Mouse (Mus musculus) ES-Bruce4 (cell line): ENCODE data around the gene Kif3b. TPM values are rescaled to one million over a fixed set of nuclear protein-coding genes. Genes with fewer than 3 reads are reported as not detected.

ENCODE experiments used
- H3K27ac ChIP-seq: 2 replicates; pipeline ENCODE4 v1.5.1; 2012; ENCODE audit warnings: low read length, inconsistent platforms; ENCODE audit not compliant: insufficient read depth
- H3K27me3 ChIP-seq: 2 replicates; pipeline ENCODE4 v1.6.1; 2012; ENCODE audit warnings: mild to moderate bottlenecking, low read length, inconsistent platforms; ENCODE audit not compliant: control insufficient read depth, poor library complexity, insufficient read depth, severe bottlenecking
- H3K36me3 ChIP-seq: 2 replicates; pipeline ENCODE4 v1.6.1; 2012; ENCODE audit warnings: inconsistent platforms, mild to moderate bottlenecking, low read length, moderate library complexity; ENCODE audit not compliant: control insufficient read depth, poor library complexity, insufficient read depth, severe bottlenecking
- H3K4me1 ChIP-seq: one replicate; pipeline ENCODE4 v1.8.1; 2011; ENCODE audit warnings: low read length; ENCODE audit not compliant: control insufficient read depth, insufficient read depth
- H3K4me3 ChIP-seq: 2 replicates; pipeline ENCODE4 v1.5.1; 2011; ENCODE audit warnings: low read depth, mild to moderate bottlenecking, low read length
- H3K9ac ChIP-seq: 2 replicates; pipeline ENCODE4 v1.6.1; 2012; ENCODE audit warnings: low read depth, mild to moderate bottlenecking, inconsistent platforms; ENCODE audit not compliant: poor library complexity, severe bottlenecking
- H3K9me3 ChIP-seq: replicated peaks from 2 replicates; pipeline ENCODE4 v1.6.1; 2012; ENCODE audit warnings: mild to moderate bottlenecking, low read length, inconsistent platforms; ENCODE audit not compliant: control insufficient read depth, poor library complexity, insufficient read depth, severe bottlenecking
- CTCF ChIP-seq: IDR thresholded peaks from one replicate; pipeline ENCODE4 v1.8.1; 2011; ENCODE audit warnings: low read depth, low read length
- EP300 ChIP-seq: IDR thresholded peaks from 2 replicates; pipeline ENCODE4 v1.6.1; 2011; ENCODE audit warnings: low read depth, low read length; ENCODE audit not compliant: insufficient read depth
- POLR2A ChIP-seq: IDR thresholded peaks from one replicate; pipeline ENCODE4 v1.8.1; 2011; ENCODE audit warnings: low read length; ENCODE audit not compliant: insufficient read depth
- polyA plus RNA-seq: library from polyadenylated mRNA; stranded (reverse); fragments of >200 nt; gene quantifications from 2 replicates; pipeline ENCODE4 v1.2.4, GENCODE M21; 2011; ENCODE audit warnings: low read depth; ENCODE audit not compliant: missing spikeins, insufficient read depth, insufficient read length

Kif3b gene
- polyA plus RNA-seq, 1 experiment: 16.8 TPM

DNA sequence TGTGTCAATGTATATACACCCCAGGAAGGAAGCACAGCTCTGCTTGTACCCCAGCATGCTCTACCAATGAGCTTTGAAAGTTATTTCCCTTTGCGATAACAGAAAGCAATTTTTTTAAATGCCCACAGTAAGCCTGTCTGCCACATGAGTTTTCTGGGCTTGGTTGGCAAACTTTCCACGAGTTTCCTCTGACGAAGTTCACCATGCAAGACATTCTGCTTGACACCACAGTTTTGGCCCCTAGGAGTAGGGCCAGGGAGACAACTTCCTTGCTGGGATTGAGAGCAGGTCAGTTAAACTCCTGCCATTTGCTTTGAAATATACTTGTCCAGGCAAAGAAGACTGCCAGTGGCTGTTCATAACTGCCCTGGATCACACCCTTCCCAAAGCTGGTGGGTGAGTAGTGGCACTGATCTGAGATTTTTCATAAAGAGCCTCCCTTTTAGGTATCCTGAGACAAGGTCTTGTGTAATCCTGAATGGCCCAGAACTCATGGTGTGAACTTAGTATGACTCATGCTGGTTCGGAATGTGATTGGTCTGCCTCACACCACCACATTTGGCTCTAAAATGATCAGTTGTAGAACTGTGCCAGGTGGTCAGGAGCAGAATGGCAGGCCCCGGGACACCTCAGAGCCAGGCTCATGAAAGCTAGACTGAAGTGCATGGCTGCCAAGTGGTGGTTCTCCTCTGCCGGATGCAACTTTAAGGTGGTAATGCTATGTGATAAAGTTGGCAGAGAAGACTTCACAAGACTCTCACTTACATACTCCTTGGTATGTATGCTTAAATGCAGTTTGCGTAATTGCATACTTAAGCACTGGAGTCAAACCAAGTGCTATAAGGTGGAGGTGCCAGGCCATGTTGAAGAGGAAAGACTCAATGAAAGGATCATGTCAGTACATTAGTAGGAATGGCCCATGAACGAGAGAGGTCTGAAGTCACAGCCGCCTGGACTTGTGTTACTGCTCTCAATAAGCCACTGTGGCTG is 47.4 kb downstream of the Kif3b start:
- Histone ChIP-seq H3K36me3 (no peaks in the 10 kb centered on the region), H3K9me3 (no peaks in the 10 kb centered on the region), H3K27me3 (no peaks in the 10 kb centered on the region), H3K27ac (no peak overlapping the region), H3K9ac (no peak overlapping the region), H3K4me3 (no peak overlapping the region), H3K4me1 (no peaks in the 10 kb centered on the region)
- no peak for TF ChIP-seq CTCF
- TF ChIP-seq EP300: no peak
- no peak for TF ChIP-seq POLR2A

DNA sequence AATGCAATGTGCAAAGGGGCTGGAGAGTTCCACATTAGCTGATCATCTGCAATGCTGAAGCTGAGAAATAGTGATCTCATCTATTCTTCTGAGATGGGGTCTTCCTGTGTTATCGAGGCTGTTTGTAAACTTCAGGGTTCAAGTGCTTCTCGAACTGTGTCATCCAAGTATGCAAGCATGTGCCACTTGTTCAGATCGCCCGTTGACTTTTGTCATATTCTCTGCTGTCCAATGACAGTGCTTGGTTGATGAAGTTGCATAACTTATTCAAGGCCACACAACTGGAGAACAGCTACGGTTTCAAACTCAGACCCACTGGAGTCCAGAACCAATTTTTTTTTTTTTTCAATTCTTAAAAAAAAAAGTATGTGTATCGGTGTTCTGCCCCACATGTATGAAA is 51.0 kb downstream of the Kif3b start:
- Histone ChIP-seq H3K9ac (no peak overlapping the region), H3K27me3 (no peaks in the 10 kb centered on the region), H3K36me3 (no peaks in the 10 kb centered on the region)

DNA sequence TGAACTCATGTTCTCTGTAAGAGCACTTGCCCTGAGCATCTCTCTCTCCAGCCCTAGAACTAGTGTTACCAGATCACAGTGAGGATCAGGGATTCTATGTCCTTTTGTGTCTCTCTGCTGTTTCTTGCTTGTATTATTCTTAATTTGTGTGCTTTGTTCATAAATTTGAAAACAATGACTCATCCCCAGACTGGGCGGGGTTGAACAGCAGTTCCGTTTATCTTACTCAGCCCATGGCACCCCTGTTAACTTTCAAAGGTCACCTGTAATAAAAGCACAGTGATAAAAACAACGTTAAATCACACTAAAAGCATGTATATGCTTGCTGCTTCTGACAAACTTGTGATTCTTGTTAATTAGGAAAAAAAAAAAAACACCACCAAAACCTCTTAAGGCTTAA is 51.4 kb downstream of the Kif3b start:
- Histone ChIP-seq H3K9me3 (no peaks in the 10 kb centered on the region), H3K36me3 (no peaks in the 10 kb centered on the region), H3K27ac (no peak overlapping the region), H3K27me3 (no peaks in the 10 kb centered on the region), H3K9ac (no peak overlapping the region), H3K4me1 (no peaks in the 10 kb centered on the region), H3K4me3 (no peak overlapping the region)
- no peak for TF ChIP-seq CTCF
- no peak for TF ChIP-seq EP300
- TF ChIP-seq POLR2A: no peak

More for the DNA sequence above, 51.0 kb downstream of the Kif3b start:
- H3K4me1 ChIP-seq: no peaks in the 10 kb centered on the region
- H3K27ac ChIP-seq: no peak overlapping the region
- H3K4me3 ChIP-seq: no peak overlapping the region
- TF ChIP-seq POLR2A (no peak), EP300 (no peak), CTCF (no peak)
- no peaks in the 10 kb centered on the region for H3K9me3 ChIP-seq

DNA sequence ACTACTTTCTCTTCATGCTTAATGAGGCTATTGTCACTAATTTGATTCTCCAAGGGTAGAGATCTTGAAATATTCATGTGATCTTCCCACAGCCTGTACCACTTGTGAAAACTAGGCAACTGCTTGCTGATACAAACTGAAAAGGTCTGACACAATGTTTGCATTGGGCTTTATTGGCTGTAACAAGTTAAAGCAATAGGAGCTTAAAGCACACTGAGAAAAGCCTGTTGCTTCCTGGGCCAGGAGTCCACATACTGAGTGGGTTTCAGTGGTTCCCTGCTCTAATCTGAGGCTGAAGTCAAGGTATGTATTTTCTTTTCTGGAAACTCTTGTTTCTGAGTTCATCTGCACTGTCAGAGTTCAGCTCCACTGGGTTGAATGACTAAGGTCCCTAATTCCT is 52.0 kb downstream of the Kif3b start:
- TF ChIP-seq CTCF: no peak
- TF ChIP-seq POLR2A: no peak
- no peak for TF ChIP-seq EP300
- no peaks in the 10 kb centered on the region for H3K4me1 ChIP-seq
- H3K4me3 ChIP-seq: no peak overlapping the region
- no peaks in the 10 kb centered on the region for H3K9me3 ChIP-seq
- H3K36me3 ChIP-seq: no peaks in the 10 kb centered on the region; the same call in 1 of the 2 replicates
- no peaks in the 10 kb centered on the region for H3K27me3 ChIP-seq
- no peak overlapping the region for H3K9ac ChIP-seq
- no peak overlapping the region for H3K27ac ChIP-seq

DNA sequence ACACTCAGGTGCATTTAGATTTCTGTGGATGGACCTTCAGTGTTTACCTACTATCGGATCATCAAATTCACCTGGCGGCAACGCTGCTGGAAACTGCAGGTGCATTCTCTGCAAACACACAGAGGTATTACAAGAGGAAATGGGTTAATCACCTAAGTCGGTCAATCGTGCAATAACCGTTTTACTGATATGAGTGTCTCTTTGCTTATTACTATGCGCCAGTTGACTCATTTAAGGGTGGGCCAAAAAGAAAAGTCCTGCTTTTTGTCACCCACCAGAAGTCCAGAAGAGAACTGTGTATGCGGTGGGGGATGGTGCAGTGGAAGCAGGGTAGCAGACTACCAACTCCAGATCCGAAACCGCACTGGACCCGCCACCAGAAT is 53.8 kb downstream of the Kif3b start:
- TF ChIP-seq POLR2A: peak; percentile 7
- TF ChIP-seq EP300: no peak
- H3K9me3 ChIP-seq: no peaks in the 10 kb centered on the region
- peaks cover 10% of the 10 kb centered on the region for H3K36me3 ChIP-seq
- no peaks in the 10 kb centered on the region for H3K27me3 ChIP-seq
- H3K27ac ChIP-seq: peak overlapping the region; percentile 71
- peak overlapping the region; percentile 78 for H3K4me3 ChIP-seq
- no peaks in the 10 kb centered on the region for H3K4me1 ChIP-seq
- H3K9ac ChIP-seq: peak overlapping the region; percentile 74
